Mouse (Mus musculus) stomach, embryonic 16.5 days (tissue): ENCODE results near the gene Cgref1. TPM values are rescaled to one million over a fixed set of nuclear protein-coding genes. Genes with fewer than 3 reads are reported as not detected.

Source experiments
- ATAC-seq: fragments of 200-750 bp; cut with Nextera tagmentation; 2 replicates; pipeline ENCODE4 v1.8.0; 2017; ENCODE audit warnings: moderate number of reproducible peaks, moderate TSS enrichment; ENCODE audit not compliant: insufficient read depth, low FRiP score
- H3K27ac ChIP-seq: fragments of 300-500 bp; sonication (generic); 2 replicates; pipeline ENCODE4 v1.5.1; 2014; ENCODE audit warnings: low read length
- H3K27me3 ChIP-seq: fragments of 300-500 bp; sonication (generic); 2 replicates; pipeline ENCODE4 v1.6.1; 2014; ENCODE audit warnings: low read length, control low read depth, mixed read lengths; ENCODE audit not compliant: control insufficient read depth, insufficient read depth
- H3K36me3 ChIP-seq: fragments of 300-500 bp; sonication (generic); 2 replicates; pipeline ENCODE4 v1.6.1; 2014; ENCODE audit warnings: low read length; ENCODE audit not compliant: control insufficient read depth, insufficient read depth
- H3K4me1 ChIP-seq: fragments of 300-500 bp; sonication (generic); 2 replicates; pipeline ENCODE4 v1.6.1; 2014; ENCODE audit warnings: low read length, control low read depth, mixed read lengths; ENCODE audit not compliant: control insufficient read depth, insufficient read depth
- H3K4me2 ChIP-seq: fragments of 300-500 bp; sonication (generic); 2 replicates; pipeline ENCODE4 v1.6.1; 2014; ENCODE audit warnings: low read depth, low read length, mixed read lengths
- H3K4me3 ChIP-seq: fragments of 300-500 bp; sonication (generic); replicated peaks from 2 replicates; pipeline ENCODE4 v1.5.1; 2014; ENCODE audit warnings: mild to moderate bottlenecking, low read length
- H3K9ac ChIP-seq: fragments of 300-500 bp; sonication (generic); 2 replicates; pipeline ENCODE4 v1.6.1; 2014; ENCODE audit warnings: low read length
- H3K9me3 ChIP-seq: fragments of 300-500 bp; sonication (generic); replicated peaks from 2 replicates; pipeline ENCODE4 v1.6.1; 2016; ENCODE audit warnings: low read length, control low read depth; ENCODE audit not compliant: control insufficient read depth
- WGBS: fragments of 180-500 bp; shearing (Covaris S2); extraction: QIAGEN DNeasy Blood & Tissue Kit; methylation state at CpG from one replicate; pipeline ENCODE4 v1.1.7; 2014; 5-methylcytosine and 5-hydroxymethylcytosine counted together
- polyA plus RNA-seq: library from polyadenylated mRNA; unstranded; fragments of >200 nt; fragmentation: Nextera tagmentation; extraction: Ambion mirVana; gene quantifications from 2 replicates; pipeline ENCODE4 v1.2.1, GENCODE M21; 2015

The Cgref1 gene
- polyA plus RNA-seq, 1 experiment from 2014 or later: 14.3 TPM

- no peaks in the 10 kb centered on the region for H3K9me3 ChIP-seq
- no peak overlapping the region for H3K4me2 ChIP-seq
- H3K27ac ChIP-seq: no peak overlapping the region
- no peaks in the 10 kb centered on the region for H3K27me3 ChIP-seq
- peaks cover 28% of the 10 kb centered on the region for H3K4me1 ChIP-seq
- no peak overlapping the region for H3K9ac ChIP-seq
- H3K4me3 ChIP-seq: no peak overlapping the region
- no peak for ATAC-seq
- peaks cover 26% of the 10 kb centered on the region; the same call in 1 of the 2 replicates for H3K36me3 ChIP-seq
- WGBS: 92% methylated on average over 6 of the region's 6 CpGs
These were observed 8.7 kb upstream of the Cgref1 start for GRCm38 (mm10) chr5:30954065-30954464.

GRCm38 (mm10) chr5:30952551-30952950, 7.2 kb upstream of the Cgref1 start:
- H3K9me3 ChIP-seq: no peaks in the 10 kb centered on the region
- H3K4me1 ChIP-seq: peaks cover 18% of the 10 kb centered on the region
- no peak overlapping the region for H3K4me2 ChIP-seq
- H3K9ac ChIP-seq: no peak overlapping the region
- H3K27me3 ChIP-seq: no peaks in the 10 kb centered on the region
- no peak overlapping the region for H3K4me3 ChIP-seq
- H3K36me3 ChIP-seq: peaks cover 19% of the 10 kb centered on the region; the same call in 1 of the 2 replicates
- ATAC-seq: no peak
- WGBS: 83% methylated on average over 5 of the region's 5 CpGs
- H3K27ac ChIP-seq: no peak overlapping the region

GRCm38 (mm10) chr5:30951706-30952105, 6.3 kb upstream of the Cgref1 start:
- Histone ChIP-seq H3K4me2 (no peak overlapping the region), H3K9ac (no peak overlapping the region)

GRCm38 (mm10) chr5:30950922-30951321, 5.5 kb upstream of the Cgref1 start:
- Histone ChIP-seq H3K27me3 (no peaks in the 10 kb centered on the region), H3K4me3 (no peak overlapping the region), H3K4me2 (no peak overlapping the region), H3K27ac (no peak overlapping the region), H3K9ac (no peak overlapping the region), H3K4me1 (peaks cover 17% of the 10 kb centered on the region), H3K36me3 (peaks cover 16% of the 10 kb centered on the region; the same call in 1 of the 2 replicates), H3K9me3 (no peaks in the 10 kb centered on the region)
- WGBS: 86% methylated on average over 2 of the region's 2 CpGs
- ATAC-seq: no peak

More at GRCm38 (mm10) chr5:30951706-30952105, 6.3 kb upstream of the Cgref1 start:
- Histone ChIP-seq H3K4me3 (no peak overlapping the region), H3K27ac (no peak overlapping the region), H3K9me3 (no peaks in the 10 kb centered on the region), H3K36me3 (peaks cover 16% of the 10 kb centered on the region; the same call in 1 of the 2 replicates), H3K4me1 (peaks cover 17% of the 10 kb centered on the region), H3K27me3 (no peaks in the 10 kb centered on the region)
- ATAC-seq: no peak
- 86% methylated on average over 6 of the region's 6 CpGs for WGBS

GRCm38 (mm10) chr5:30950451-30950850, 5.1 kb upstream of the Cgref1 start:
- whole genome bisulfite sequencing: 57% methylated on average over 4 of the region's 4 CpGs
- Histone ChIP-seq H3K27me3 (no peaks in the 10 kb centered on the region), H3K4me2 (peak overlapping the region; percentile 88), H3K36me3 (peaks cover 16% of the 10 kb centered on the region; the same call in 1 of the 2 replicates), H3K9me3 (no peaks in the 10 kb centered on the region), H3K4me1 (peaks cover 17% of the 10 kb centered on the region), H3K4me3 (peak overlapping the region; percentile 70), H3K27ac (peak overlapping the region; percentile 76), H3K9ac (peak overlapping the region; percentile 72)
- no peak for ATAC-seq

- WGBS: under 1% methylated on average over 31 of the region's 31 CpGs
- peaks cover 15% of the 10 kb centered on the region; the same call in 1 of the 2 replicates for H3K36me3 ChIP-seq
- peak; percentile 84 for ATAC-seq
These were observed 4.4 kb upstream of the Cgref1 start for GRCm38 (mm10) chr5:30949654-30950326.

GRCm38 (mm10) chr5:30948620-30949019, 3.2 kb upstream of the Cgref1 start:
- Histone ChIP-seq H3K9me3 (no peaks in the 10 kb centered on the region), H3K4me2 (no peak overlapping the region), H3K36me3 (0 out of 2 replicates have a peak, but pooled peaks cover 4% of the 10 kb centered on the region), H3K9ac (no peak overlapping the region), H3K4me1 (peaks cover 17% of the 10 kb centered on the region), H3K4me3 (no peak overlapping the region), H3K27me3 (no peaks in the 10 kb centered on the region), H3K27ac (no peak overlapping the region)
- ATAC-seq: no peak
- WGBS: 74% methylated on average over 5 of the region's 5 CpGs

More at GRCm38 (mm10) chr5:30949654-30950326, 4.4 kb upstream of the Cgref1 start:
- Histone ChIP-seq H3K4me1 (peaks cover 17% of the 10 kb centered on the region), H3K9ac (peak overlapping the region; percentile 72), H3K4me2 (peak overlapping the region; percentile 88), H3K4me3 (peak overlapping the region; percentile 70), H3K9me3 (no peaks in the 10 kb centered on the region), H3K27me3 (no peaks in the 10 kb centered on the region), H3K27ac (peak overlapping the region; percentile 76)

GRCm38 (mm10) chr5:30944344-30944743, 1.0 kb downstream of the Cgref1 start:
- Histone ChIP-seq H3K4me3 (no peak overlapping the region), H3K36me3 (no peaks in the 10 kb centered on the region), H3K9ac (no peak overlapping the region), H3K4me1 (peaks cover 8% of the 10 kb centered on the region), H3K9me3 (no peaks in the 10 kb centered on the region), H3K27ac (no peak overlapping the region), H3K27me3 (no peaks in the 10 kb centered on the region), H3K4me2 (no peak overlapping the region)
- no peak for ATAC-seq
- 87% methylated on average over 6 of the region's 6 CpGs for WGBS

GRCm38 (mm10) chr5:30943004-30943403, 2.4 kb downstream of the Cgref1 start:
- no peaks in the 10 kb centered on the region for H3K27me3 ChIP-seq
- no peak overlapping the region for H3K4me2 ChIP-seq
- 92% methylated on average over 2 of the region's 2 CpGs for WGBS

More at GRCm38 (mm10) chr5:30943004-30943403, 2.4 kb downstream of the Cgref1 start:
- Histone ChIP-seq H3K9ac (no peak overlapping the region), H3K4me1 (no peaks in the 10 kb centered on the region), H3K4me3 (no peak overlapping the region), H3K27ac (no peak overlapping the region), H3K36me3 (no peaks in the 10 kb centered on the region), H3K9me3 (no peaks in the 10 kb centered on the region)
- no peak for ATAC-seq
